Mouse (Mus musculus): Measurements from ENCODE around the gene Arhgdig. TPM values are rescaled to one million over a fixed set of nuclear protein-coding genes. Genes with fewer than 3 reads are reported as not detected.

The Arhgdig gene
- total and polyA plus RNA-seq, 2 experiments from 2014 or later = 140 to 230 TPM

GRCm38 (mm10) chr17:26168039-26168438 is 39.5 kb downstream of the Arhgdig start:
- no peaks in the 10 kb centered on the region for H3K9me3 ChIP-seq (ENCODE audit: low read length)
- no peak for TF ChIP-seq CTCF (IDR thresholded peaks at IDR 0.05; ENCODE audit: low read depth)
- no peak for DNase-seq

GRCm38 (mm10) chr17:26162736-26163135 is 44.9 kb downstream of the Arhgdig start:
- Histone ChIP-seq H3K4me3 (ENCODE audit: low read depth, low read length) (no peak overlapping the region), H3K9ac (no peak overlapping the region), H3K4me2 (ENCODE audit: low read depth) (no peak overlapping the region), H3K36me3 (ENCODE audit: insufficient read depth) (no peaks in the 10 kb centered on the region), H3K9me3 (ENCODE audit: low read length) (no peaks in the 10 kb centered on the region), H3K27ac (ENCODE audit: low read depth, low read length) (no peak overlapping the region), H3K4me1 (ENCODE audit: insufficient read depth) (no peaks in the 10 kb centered on the region), H3K27me3 (ENCODE audit: insufficient read depth, low read length) (no peaks in the 10 kb centered on the region)
- no peak for TF ChIP-seq CTCF (IDR thresholded peaks at IDR 0.05; ENCODE audit: low read depth)
- ATAC-seq (no peak), DNase-seq (no peak)
- WGBS = 90% methylated on average over 1 of the region's 1 CpGs

More at GRCm38 (mm10) chr17:26168039-26168438, 39.5 kb downstream of the Arhgdig start:
- H3K27ac ChIP-seq (ENCODE audit: low read depth, low read length) = no peak overlapping the region
- ATAC-seq = no peak
- no peak overlapping the region for H3K4me2 ChIP-seq (ENCODE audit: low read depth)
- no peak overlapping the region for H3K9ac ChIP-seq
- H3K4me1 ChIP-seq (ENCODE audit: insufficient read depth) = no peaks in the 10 kb centered on the region
- H3K4me3 ChIP-seq (ENCODE audit: low read depth, low read length) = no peak overlapping the region
- H3K27me3 ChIP-seq (ENCODE audit: insufficient read depth, low read length) = no peaks in the 10 kb centered on the region
- H3K36me3 ChIP-seq (ENCODE audit: insufficient read depth) = no peaks in the 10 kb centered on the region
- 91% methylated on average over 2 of the region's 2 CpGs for WGBS

GRCm38 (mm10) chr17:26151886-26152630 is 55.5 kb downstream of the Arhgdig start:
- no peaks in the 10 kb centered on the region for H3K4me1 ChIP-seq (ENCODE audit: insufficient read depth)
- no peak overlapping the region for H3K4me2 ChIP-seq (ENCODE audit: low read depth)
- H3K27ac ChIP-seq (ENCODE audit: low read depth, low read length) = no peak overlapping the region
- peaks cover 12% of the 10 kb centered on the region; the same call in 1 of the 2 replicates for H3K36me3 ChIP-seq (ENCODE audit: insufficient read depth)
- no peaks in the 10 kb centered on the region for H3K9me3 ChIP-seq (ENCODE audit: low read length)
- TF ChIP-seq CTCF (IDR thresholded peaks at IDR 0.05; ENCODE audit: low read depth) = no peak
- H3K4me3 ChIP-seq (ENCODE audit: low read depth, low read length) = no peak overlapping the region
- H3K27me3 ChIP-seq (ENCODE audit: insufficient read depth, low read length) = no peaks in the 10 kb centered on the region
- WGBS = 92% methylated on average over 2 of the region's 2 CpGs
- DNase-seq (no peak), ATAC-seq (no peak)
- H3K9ac ChIP-seq = no peak overlapping the region

Other genes with a start within 250 kb of the Arhgdig start
- gene Capn15, start 222.0 kb downstream of the Arhgdig start, total RNA-seq (2014; rRNA removed) = 24.7 and 24.9 TPM in 2 replicates
- 11.4 and 15.2 TPM in 2 replicates for gene Capn15, start 222.0 kb downstream of the Arhgdig start, polyA plus RNA-seq (2015; fragmentation: Nextera tagmentation; extraction: Ambion mirVana)
- gene Rab11fip3, start 138.2 kb downstream of the Arhgdig start, total RNA-seq (2014; rRNA removed) = 21.5 and 30.0 TPM in 2 replicates
- gene Rab11fip3, start 138.2 kb downstream of the Arhgdig start, polyA plus RNA-seq (2015; fragmentation: Nextera tagmentation; extraction: Ambion mirVana) = 11.6 and 15.4 TPM in 2 replicates
- 32.7 and 41.1 TPM in 2 replicates for gene Decr2, start 117.4 kb downstream of the Arhgdig start, total RNA-seq (2014; rRNA removed)
- 29.5 and 35.3 TPM in 2 replicates for gene Decr2, start 117.4 kb downstream of the Arhgdig start, polyA plus RNA-seq (2015; fragmentation: Nextera tagmentation; extraction: Ambion mirVana)
- gene Nme4, start 112.2 kb downstream of the Arhgdig start, total RNA-seq (2014; rRNA removed) = 9.5 and 16.0 TPM in 2 replicates
- gene Nme4, start 112.2 kb downstream of the Arhgdig start, polyA plus RNA-seq (2015; fragmentation: Nextera tagmentation; extraction: Ambion mirVana) = 11.4 and 12.9 TPM in 2 replicates
- 2.8 and 4.3 TPM in 2 replicates for gene Tmem8, start 94.5 kb downstream of the Arhgdig start, total RNA-seq (2014; rRNA removed)
- 2.4 and 2.5 TPM in 2 replicates for gene Tmem8, start 94.5 kb downstream of the Arhgdig start, polyA plus RNA-seq (2015; fragmentation: Nextera tagmentation; extraction: Ambion mirVana)
- gene Mrpl28, start 84.3 kb downstream of the Arhgdig start, total RNA-seq (2014; rRNA removed) = 116 and 166 TPM in 2 replicates
- 182 and 189 TPM in 2 replicates for gene Mrpl28, start 84.3 kb downstream of the Arhgdig start, polyA plus RNA-seq (2015; fragmentation: Nextera tagmentation; extraction: Ambion mirVana)
- gene Axin1, start 69.1 kb downstream of the Arhgdig start, total RNA-seq (2014; rRNA removed) = 33.7 and 47.6 TPM in 2 replicates
- gene Axin1, start 69.1 kb downstream of the Arhgdig start, polyA plus RNA-seq (2015; fragmentation: Nextera tagmentation; extraction: Ambion mirVana) = 15.1 and 15.3 TPM in 2 replicates
- gene Pdia2, start 8.7 kb downstream of the Arhgdig start, total RNA-seq (2014; rRNA removed) = not detected in 2 replicates
- gene Pdia2, start 8.7 kb downstream of the Arhgdig start, polyA plus RNA-seq (2015; fragmentation: Nextera tagmentation; extraction: Ambion mirVana) = not detected in 2 replicates
- gene Rgs11, start 4.8 kb downstream of the Arhgdig start, total RNA-seq (2014; rRNA removed) = 17.1 and 28.3 TPM in 2 replicates
- 7.9 and 12.5 TPM in 2 replicates for gene Rgs11, start 4.8 kb downstream of the Arhgdig start, polyA plus RNA-seq (2015; fragmentation: Nextera tagmentation; extraction: Ambion mirVana)
- 18.3 and 20.1 TPM in 2 replicates for gene Fam234a, start 36.5 kb upstream of the Arhgdig start, total RNA-seq (2014; rRNA removed)
- gene Fam234a, start 36.5 kb upstream of the Arhgdig start, polyA plus RNA-seq (2015; fragmentation: Nextera tagmentation; extraction: Ambion mirVana) = 22.7 and 28.9 TPM in 2 replicates
- gene Luc7l, start 45.1 kb upstream of the Arhgdig start, total RNA-seq (2014; rRNA removed) = 101 and 120 TPM in 2 replicates
- 70.2 and 88.4 TPM in 2 replicates for gene Luc7l, start 45.1 kb upstream of the Arhgdig start, polyA plus RNA-seq (2015; fragmentation: Nextera tagmentation; extraction: Ambion mirVana)
- 59.1 and 74.1 TPM in 2 replicates for gene Neurl1b, start 207.0 kb upstream of the Arhgdig start, total RNA-seq (2014; rRNA removed)
- 2.2 and 3.9 TPM in 2 replicates for gene Neurl1b, start 207.0 kb upstream of the Arhgdig start, polyA plus RNA-seq (2015; fragmentation: Nextera tagmentation; extraction: Ambion mirVana)